Mouse (Mus musculus): ENCODE results near the gene Cldn13.

GRCm38 (mm10) chr5:134929988-134930387 lies 14.7 kb upstream of the Cldn13 start:
- TF ChIP-seq CTCF (IDR thresholded peaks at IDR 0.05) (no peak), EP300 (IDR thresholded peaks at IDR 0.05; ENCODE audit: insufficient read depth, low read depth, low read length) (no peak)
